Mouse (Mus musculus): Measurements from ENCODE around the gene Srsf3.

- TF ChIP-seq RAD21 (IDR thresholded peaks at IDR 0.05; ENCODE audit: low read depth, low read length) (no peak), MEF2A (IDR thresholded peaks at IDR 0.05; ENCODE audit: borderline replicate concordance, low read depth, low read length) (no peak), CTCF (conservative IDR thresholded peaks at IDR 0.05 in 1 of 2, IDR thresholded peaks at IDR 0.05 in 1 of 2; ENCODE audit: low read depth in 2 of 2, low read length in 2 of 2) (no peak), MAX (IDR thresholded peaks at IDR 0.05; ENCODE audit: low read length) (no peak), ELF1 (IDR thresholded peaks at IDR 0.05; ENCODE audit: low read depth, low read length) (no peak), POLR2A (IDR thresholded peaks at IDR 0.05; ENCODE audit: low read depth, low read length) (no peak), EP300 (IDR thresholded peaks at IDR 0.05; ENCODE audit: low read length) (no peak), KAT2A (IDR thresholded peaks at IDR 0.05; ENCODE audit: insufficient replicate concordance, low read length) (no peak), NRF1 (IDR thresholded peaks at IDR 0.05; ENCODE audit: low read depth, low read length) (no peak), IRF4 (IDR thresholded peaks at IDR 0.05; ENCODE audit: low read depth, low read length) (no peak), MAZ (IDR thresholded peaks at IDR 0.05; ENCODE audit: low read depth, low read length) (no peak), RCOR1 (conservative IDR thresholded peaks at IDR 0.05; ENCODE audit: low read depth, low read length) (no peak), GABPA (IDR thresholded peaks at IDR 0.05; ENCODE audit: insufficient replicate concordance, low read depth, low read length) (no peak)
Measured at GRCm38 (mm10) chr17:29053067-29053466, 20.6 kb downstream of the Srsf3 start.
